Mouse (Mus musculus) splenic B cell, adult 2 months (primary cell): Measurements from ENCODE around the gene Pfkm.

Experiments used
- DNase-seq: peaks from one replicate; pipeline ENCODE4 v3.0.0-alpha.2; 2011; ENCODE audit warnings: low read depth, low spot score
- H3K27me3 ChIP-seq: 2 replicates; pipeline ENCODE4 v1.6.1; 2012; ENCODE audit warnings: mild to moderate bottlenecking, low read length, moderate library complexity, mixed read lengths; ENCODE audit not compliant: control insufficient read depth, poor library complexity, insufficient read depth, severe bottlenecking
- H3K36me3 ChIP-seq: 2 replicates; pipeline ENCODE4 v1.6.1; 2012; ENCODE audit warnings: mild to moderate bottlenecking, low read length, moderate library complexity, mixed read lengths; ENCODE audit not compliant: control insufficient read depth, poor library complexity, insufficient read depth, severe bottlenecking

Gene Pfkm

GRCm38 (mm10) chr15:98088889-98089288 is 3.5 kb upstream of the Pfkm start:
- DNase-seq, result peak; percentile 13
- Histone ChIP-seq H3K36me3 (0 out of 2 replicates have a peak, but pooled peaks cover 1% of the 10 kb centered on the region), H3K27me3 (no peaks in the 10 kb centered on the region)

- Histone ChIP-seq H3K36me3 (no peaks in the 10 kb centered on the region), H3K27me3 (no peaks in the 10 kb centered on the region)
- peak; percentile 80 for DNase-seq
These were observed 2.8 kb upstream of the Pfkm start for GRCm38 (mm10) chr15:98089421-98090183.

GRCm38 (mm10) chr15:98091841-98092240 is 548 bp upstream of the Pfkm start:
- Histone ChIP-seq H3K36me3 (no peaks in the 10 kb centered on the region), H3K27me3 (no peaks in the 10 kb centered on the region)
- no peak for DNase-seq

- Histone ChIP-seq H3K36me3 (no peaks in the 10 kb centered on the region), H3K27me3 (no peaks in the 10 kb centered on the region)
- DNase-seq, result peak; percentile 86
These were observed 977 bp downstream of the Pfkm start, which contains the start of gene Senp1 for GRCm38 (mm10) chr15:98093121-98094011. Senp1 (minus strand) TSS chr15:98093744.

GRCm38 (mm10) chr15:98094905-98095304 is 2.5 kb downstream of the Pfkm start:
- no peak for DNase-seq
- H3K27me3 ChIP-seq, result no peaks in the 10 kb centered on the region
- no peaks in the 10 kb centered on the region for H3K36me3 ChIP-seq

GRCm38 (mm10) chr15:98096957-98097356 is 4.6 kb downstream of the Pfkm start:
- DNase-seq, result peak; percentile 43
- Histone ChIP-seq H3K27me3 (no peaks in the 10 kb centered on the region), H3K36me3 (no peaks in the 10 kb centered on the region)

- DNase-seq, result no peak
- H3K36me3 ChIP-seq, result no peaks in the 10 kb centered on the region
- H3K27me3 ChIP-seq, result no peaks in the 10 kb centered on the region
These were observed 6.1 kb downstream of the Pfkm start for GRCm38 (mm10) chr15:98098519-98098918.

- Histone ChIP-seq H3K36me3 (no peaks in the 10 kb centered on the region), H3K27me3 (no peaks in the 10 kb centered on the region)
- no peak for DNase-seq
These were observed 10.0 kb downstream of the Pfkm start for GRCm38 (mm10) chr15:98102401-98102800.

- no peak for DNase-seq
- Histone ChIP-seq H3K27me3 (no peaks in the 10 kb centered on the region), H3K36me3 (no peaks in the 10 kb centered on the region)
These were observed 14.1 kb downstream of the Pfkm start for GRCm38 (mm10) chr15:98106506-98106905.

- Histone ChIP-seq H3K36me3 (no peaks in the 10 kb centered on the region), H3K27me3 (no peaks in the 10 kb centered on the region)
- no peak for DNase-seq
These were observed 14.8 kb downstream of the Pfkm start for GRCm38 (mm10) chr15:98107230-98107629.

- Histone ChIP-seq H3K36me3 (no peaks in the 10 kb centered on the region), H3K27me3 (no peaks in the 10 kb centered on the region)
- DNase-seq, result no peak
These were observed 15.4 kb downstream of the Pfkm start for GRCm38 (mm10) chr15:98107703-98108296.

- Histone ChIP-seq H3K36me3 (no peaks in the 10 kb centered on the region), H3K27me3 (no peaks in the 10 kb centered on the region)
- peak; percentile 49 for DNase-seq
These were observed 16.1 kb downstream of the Pfkm start for GRCm38 (mm10) chr15:98108297-98109152.

- H3K27me3 ChIP-seq, result no peaks in the 10 kb centered on the region
These were observed 19.4 kb downstream of the Pfkm start for GRCm38 (mm10) chr15:98111791-98112190.

More at GRCm38 (mm10) chr15:98111791-98112190, 19.4 kb downstream of the Pfkm start:
- no peak for DNase-seq
- no peaks in the 10 kb centered on the region for H3K36me3 ChIP-seq
